Mouse (Mus musculus): ENCODE data around the gene Pus10.

DNA sequence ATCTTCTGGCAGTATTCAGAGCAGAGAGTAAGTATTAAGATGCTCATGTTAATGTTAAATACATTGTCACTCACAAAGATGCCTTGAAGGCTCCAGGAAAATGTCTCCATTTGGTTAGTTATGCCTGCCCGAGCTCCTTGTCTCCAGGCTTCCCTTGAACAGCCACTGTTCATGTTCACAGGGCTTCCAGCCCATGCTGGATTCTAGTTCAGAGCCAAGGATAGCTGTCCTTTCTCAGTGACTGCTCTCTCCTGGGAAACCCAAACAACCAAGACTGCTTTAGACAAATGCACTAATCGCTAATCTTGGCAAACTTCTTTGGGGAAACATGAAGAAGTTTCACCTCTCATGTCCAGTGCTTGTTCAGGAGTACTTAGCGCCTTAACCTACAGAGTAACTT, 46.8 kb downstream of the Pus10 start:
- no peak for TF ChIP-seq CTCF (IDR thresholded peaks at IDR 0.05)
- TF ChIP-seq EP300 (IDR thresholded peaks at IDR 0.05), result no peak
